Mouse (Mus musculus) limb, embryonic 11.5 days (tissue): ENCODE results near the gene Slc1a5. TPM values are rescaled to one million over a fixed set of nuclear protein-coding genes. Genes with fewer than 3 reads are reported as not detected.

Experiments used
- ATAC-seq: fragments of 200-750 bp; cut with Nextera tagmentation; 2 replicates; pipeline ENCODE4 v1.8.0; 2017; ENCODE audit warnings: low read depth; ENCODE audit not compliant: insufficient number of reproducible peaks, low FRiP score, low TSS enrichment
- DNase-seq: peaks from one replicate; pipeline ENCODE4 v3.0.0-alpha.2; 2015; ENCODE audit warnings: low spot score
- H3K27ac ChIP-seq: fragments of 300-500 bp; sonication (generic); replicated peaks from 2 replicates; pipeline ENCODE4 v1.5.1; 2014; ENCODE audit warnings: low read depth, mild to moderate bottlenecking, low read length
- H3K27me3 ChIP-seq: fragments of 300-500 bp; sonication (generic); 2 replicates; pipeline ENCODE4 v1.6.1; 2014; ENCODE audit warnings: mild to moderate bottlenecking, low read length, mixed read lengths; ENCODE audit not compliant: control insufficient read depth, insufficient read depth
- H3K36me3 ChIP-seq: fragments of 300-500 bp; sonication (generic); 2 replicates; pipeline ENCODE4 v1.6.1; 2014; ENCODE audit warnings: mild to moderate bottlenecking, low read length, moderate library complexity, mixed read lengths; ENCODE audit not compliant: control insufficient read depth, insufficient read depth
- H3K4me1 ChIP-seq: fragments of 300-500 bp; sonication (generic); 2 replicates; pipeline ENCODE4 v1.6.1; 2014; ENCODE audit warnings: low read length, mixed read lengths; ENCODE audit not compliant: control insufficient read depth, insufficient read depth
- H3K4me2 ChIP-seq: fragments of 300-500 bp; sonication (generic); 2 replicates; pipeline ENCODE4 v1.6.1; 2014; ENCODE audit warnings: low read depth, mild to moderate bottlenecking, moderate library complexity; ENCODE audit not compliant: severe bottlenecking
- H3K4me3 ChIP-seq: fragments of 300-500 bp; sonication (generic); 2 replicates; pipeline ENCODE4 v1.5.1; 2014; ENCODE audit warnings: low read depth, low read length
- H3K9ac ChIP-seq: fragments of 300-500 bp; sonication (generic); 2 replicates; pipeline ENCODE4 v1.6.1; 2014; ENCODE audit warnings: mild to moderate bottlenecking, low read length
- H3K9me3 ChIP-seq: fragments of 300-500 bp; sonication (generic); 2 replicates; pipeline ENCODE4 v1.6.1; 2016; ENCODE audit warnings: low read length; ENCODE audit not compliant: control insufficient read depth
- WGBS: fragments of 180-500 bp; shearing (Covaris S2); extraction: QIAGEN DNeasy Blood & Tissue Kit; methylation state at CpG from one replicate; pipeline ENCODE4 v1.1.7; 2014; 5-methylcytosine and 5-hydroxymethylcytosine counted together
- polyA plus RNA-seq: library from polyadenylated mRNA; unstranded; fragments of >200 nt; fragmentation: Nextera tagmentation; extraction: Ambion mirVana; gene quantifications from 2 replicates; pipeline ENCODE4 v1.2.1, GENCODE M21; 2014

Gene Slc1a5
- polyA plus RNA-seq, 1 experiment from 2014 or later, result 28.5 TPM

DNA sequence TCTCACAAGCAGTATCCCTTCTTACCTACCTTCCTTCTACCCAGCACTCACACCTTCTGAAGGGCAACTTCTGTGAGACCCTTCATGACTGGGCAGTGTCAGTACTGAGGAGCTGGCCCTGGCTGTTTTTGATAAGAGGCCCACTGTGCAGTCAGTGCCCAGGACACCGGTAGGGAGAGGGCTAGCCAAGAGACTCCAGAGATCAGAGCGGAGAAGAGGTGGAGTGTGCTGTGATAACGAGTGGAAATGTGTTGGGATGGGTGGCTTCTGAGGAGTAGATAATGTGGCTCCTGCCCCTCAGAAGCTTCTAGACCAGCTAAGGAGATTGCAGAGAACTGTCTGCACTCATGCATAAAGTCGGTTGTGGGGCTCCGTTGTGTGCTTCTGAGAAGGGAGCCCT lies 38.7 kb downstream of the Slc1a5 start:
- WGBS, result 87% methylated on average over 5 of the region's 5 CpGs
- Histone ChIP-seq H3K27me3 (no peaks in the 10 kb centered on the region), H3K4me1 (peaks cover 28% of the 10 kb centered on the region), H3K4me2 (no peak overlapping the region), H3K27ac (no peak overlapping the region), H3K9me3 (no peaks in the 10 kb centered on the region), H3K4me3 (no peak overlapping the region), H3K9ac (no peak overlapping the region), H3K36me3 (peaks cover 10% of the 10 kb centered on the region)
- ATAC-seq, result no peak
- DNase-seq, result no peak

DNA sequence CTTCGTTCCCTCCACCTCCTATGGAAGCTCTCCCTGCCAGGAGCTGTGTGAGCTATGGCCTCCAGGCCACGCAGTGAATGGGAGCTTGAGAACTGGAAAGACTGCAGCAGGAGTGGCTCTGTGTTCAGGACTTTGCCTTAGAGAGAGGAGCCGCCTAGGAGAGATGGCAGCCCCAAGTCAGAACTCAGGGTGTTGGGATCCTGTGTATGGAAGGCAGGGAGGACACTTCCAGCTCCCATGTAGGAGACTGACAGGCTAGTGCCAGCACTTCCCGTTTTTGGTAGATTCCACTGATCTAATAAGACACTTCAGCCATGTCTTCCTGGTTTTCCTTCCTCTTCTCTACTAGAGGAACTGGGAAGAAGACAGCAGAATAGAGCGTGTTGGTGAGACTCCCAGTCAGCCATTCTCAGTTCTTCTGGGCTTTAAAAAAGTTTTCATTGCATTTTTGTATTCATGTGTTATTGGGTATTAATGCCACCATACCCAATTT lies 39.2 kb downstream of the Slc1a5 start:
- DNase-seq, result no peak

DNA sequence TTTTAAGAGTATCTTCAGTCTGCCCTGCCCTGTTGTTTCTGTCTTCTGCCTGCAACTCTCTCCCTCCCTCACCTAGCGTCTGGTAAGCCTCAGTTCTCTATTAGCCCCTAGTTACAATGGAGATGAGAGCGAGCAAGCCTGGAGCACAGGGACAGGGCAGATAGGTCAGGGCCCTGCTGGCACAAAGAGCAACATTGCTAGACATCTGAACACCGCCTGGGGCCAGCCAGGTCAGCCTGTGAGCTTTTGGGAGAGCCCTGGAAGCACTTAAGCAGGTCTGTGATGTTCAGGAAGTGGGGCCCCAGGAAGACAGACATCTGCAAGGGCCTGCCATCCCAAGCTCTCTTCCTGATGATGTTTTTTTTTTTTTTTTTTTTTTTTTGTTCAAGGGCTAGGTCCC lies 40.0 kb downstream of the Slc1a5 start:
- no peak overlapping the region for H3K9ac ChIP-seq
- 9% methylated on average over 3 of the region's 3 CpGs for WGBS
- no peak overlapping the region for H3K27ac ChIP-seq
- H3K36me3 ChIP-seq, result peaks cover 17% of the 10 kb centered on the region
- H3K27me3 ChIP-seq, result no peaks in the 10 kb centered on the region
- H3K4me1 ChIP-seq, result peaks cover 21% of the 10 kb centered on the region
- H3K4me2 ChIP-seq, result no peak overlapping the region
- ATAC-seq, result no peak
- H3K4me3 ChIP-seq, result no peak overlapping the region
- no peak for DNase-seq
- no peaks in the 10 kb centered on the region for H3K9me3 ChIP-seq

More for the DNA sequence above, 39.2 kb downstream of the Slc1a5 start:
- WGBS, result 72% methylated on average over 5 of the region's 5 CpGs
- Histone ChIP-seq H3K27ac (no peak overlapping the region), H3K9me3 (no peaks in the 10 kb centered on the region), H3K9ac (no peak overlapping the region), H3K4me2 (no peak overlapping the region), H3K36me3 (peaks cover 10% of the 10 kb centered on the region), H3K4me3 (no peak overlapping the region), H3K27me3 (no peaks in the 10 kb centered on the region), H3K4me1 (peaks cover 25% of the 10 kb centered on the region)
- ATAC-seq, result no peak

DNA sequence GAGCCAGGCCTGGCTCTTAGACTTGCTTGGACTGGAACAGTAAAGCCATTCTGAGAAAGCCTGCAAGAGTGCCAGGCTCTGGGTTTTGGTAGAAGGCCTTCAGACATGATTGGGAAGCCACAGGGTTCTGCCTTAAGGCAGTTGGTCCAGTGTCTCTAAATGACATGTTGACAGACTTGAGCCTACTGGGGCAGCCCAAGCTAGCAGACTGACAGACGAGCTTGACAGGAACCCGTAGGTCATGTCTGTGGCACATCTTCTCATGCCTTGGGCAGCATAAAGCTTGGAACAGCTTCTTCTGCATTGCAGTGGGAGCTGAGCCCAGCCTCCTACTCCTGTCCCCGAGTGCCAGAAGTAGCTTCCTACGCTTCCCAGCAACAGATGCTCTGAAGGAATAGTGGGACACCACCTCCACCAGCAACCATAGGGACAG lies 40.5 kb downstream of the Slc1a5 start:
- Histone ChIP-seq H3K27me3 (no peaks in the 10 kb centered on the region), H3K4me2 (no peak overlapping the region), H3K27ac (no peak overlapping the region), H3K9me3 (no peaks in the 10 kb centered on the region), H3K4me3 (no peak overlapping the region), H3K36me3 (peaks cover 21% of the 10 kb centered on the region), H3K4me1 (peaks cover 21% of the 10 kb centered on the region), H3K9ac (no peak overlapping the region)
- ATAC-seq, result no peak
- DNase-seq, result no peak
- 72% methylated on average over 4 of the region's 4 CpGs for WGBS

DNA sequence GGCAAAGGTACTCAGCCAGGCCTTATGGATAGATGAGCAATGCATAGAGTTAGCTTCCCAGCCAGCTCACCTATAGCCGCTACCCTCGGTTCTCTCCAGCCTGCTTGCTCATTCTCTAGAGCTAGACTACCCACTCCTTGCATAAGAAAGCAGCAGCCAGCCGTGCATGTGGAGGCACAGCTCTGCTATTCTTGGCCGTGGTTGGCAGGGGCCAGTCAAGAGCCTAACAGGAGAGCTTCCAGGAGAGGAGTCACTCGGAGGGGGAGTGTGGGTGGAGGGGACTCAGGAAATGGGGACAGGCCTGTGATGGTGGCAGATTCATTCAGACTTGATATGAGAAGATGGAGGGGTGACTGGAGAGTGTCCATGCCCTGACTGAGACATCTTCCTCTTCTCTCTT lies 42.6 kb downstream of the Slc1a5 start:
- no peak overlapping the region for H3K9ac ChIP-seq
- H3K36me3 ChIP-seq, result peaks cover 24% of the 10 kb centered on the region

DNA sequence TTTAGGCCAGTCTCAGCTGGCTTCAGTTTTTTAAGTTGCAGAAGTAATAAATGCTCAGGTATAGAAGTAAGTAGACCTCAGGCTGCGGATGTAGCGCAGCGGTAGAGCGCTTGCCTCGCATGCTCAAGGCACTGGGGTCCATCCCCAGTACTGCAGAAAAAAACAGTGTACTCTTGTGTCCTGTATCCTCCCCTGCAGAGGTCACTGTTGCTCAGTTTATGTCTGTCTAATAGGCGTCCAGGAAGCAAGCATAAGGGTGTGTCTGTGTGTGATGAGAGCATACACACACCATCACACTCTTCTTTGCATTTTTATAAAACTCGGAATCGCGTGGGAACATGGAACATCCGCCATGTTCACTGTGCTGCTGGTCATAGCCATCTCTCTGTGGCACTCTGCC lies 44.6 kb downstream of the Slc1a5 start:
- H3K4me3 ChIP-seq, result no peak overlapping the region
- H3K9me3 ChIP-seq, result no peaks in the 10 kb centered on the region
- H3K4me1 ChIP-seq, result 0 out of 2 replicates have a peak, but pooled peaks cover 2% of the 10 kb centered on the region
- no peaks in the 10 kb centered on the region for H3K27me3 ChIP-seq
- ATAC-seq (no peak), DNase-seq (no peak)
- no peak overlapping the region for H3K9ac ChIP-seq
- 87% methylated on average over 10 of the region's 10 CpGs for WGBS
- H3K27ac ChIP-seq, result no peak overlapping the region
- no peak overlapping the region for H3K4me2 ChIP-seq
- peaks cover 38% of the 10 kb centered on the region for H3K36me3 ChIP-seq

More for the DNA sequence above, 42.6 kb downstream of the Slc1a5 start:
- Histone ChIP-seq H3K9me3 (no peaks in the 10 kb centered on the region), H3K27me3 (no peaks in the 10 kb centered on the region), H3K4me2 (no peak overlapping the region), H3K27ac (no peak overlapping the region), H3K4me1 (peaks cover 6% of the 10 kb centered on the region), H3K4me3 (no peak overlapping the region)
- DNase-seq (no peak), ATAC-seq (no peak)
- WGBS, result 77% methylated on average over 5 of the region's 5 CpGs

DNA sequence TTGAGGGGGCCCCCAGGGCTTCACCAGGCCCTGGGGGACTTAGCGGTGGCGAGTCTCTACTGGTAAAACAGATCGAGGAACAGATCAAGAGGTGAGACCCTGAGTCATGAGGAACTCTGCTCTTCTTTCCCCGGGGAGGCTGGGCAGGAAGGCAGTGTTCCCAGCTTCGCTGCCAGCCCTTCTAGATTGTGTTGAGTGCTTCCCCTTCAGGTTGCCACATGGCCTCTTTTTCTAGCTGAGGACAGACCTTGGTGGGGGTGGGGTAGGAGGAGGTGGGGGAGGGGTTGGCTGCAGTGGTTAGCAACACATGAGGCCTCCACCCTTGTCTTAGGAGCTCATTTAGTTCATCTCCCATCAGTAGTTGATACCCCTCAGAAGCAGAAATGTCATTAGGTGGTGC lies 45.4 kb downstream of the Slc1a5 start:
- Histone ChIP-seq H3K4me3 (no peak overlapping the region), H3K4me1 (0 out of 2 replicates have a peak, but pooled peaks cover 2% of the 10 kb centered on the region), H3K36me3 (peaks cover 45% of the 10 kb centered on the region), H3K27ac (no peak overlapping the region), H3K9ac (no peak overlapping the region), H3K9me3 (no peaks in the 10 kb centered on the region), H3K27me3 (no peaks in the 10 kb centered on the region), H3K4me2 (no peak overlapping the region)
- no peak for DNase-seq
- 85% methylated on average over 5 of the region's 5 CpGs for WGBS
- no peak for ATAC-seq

DNA sequence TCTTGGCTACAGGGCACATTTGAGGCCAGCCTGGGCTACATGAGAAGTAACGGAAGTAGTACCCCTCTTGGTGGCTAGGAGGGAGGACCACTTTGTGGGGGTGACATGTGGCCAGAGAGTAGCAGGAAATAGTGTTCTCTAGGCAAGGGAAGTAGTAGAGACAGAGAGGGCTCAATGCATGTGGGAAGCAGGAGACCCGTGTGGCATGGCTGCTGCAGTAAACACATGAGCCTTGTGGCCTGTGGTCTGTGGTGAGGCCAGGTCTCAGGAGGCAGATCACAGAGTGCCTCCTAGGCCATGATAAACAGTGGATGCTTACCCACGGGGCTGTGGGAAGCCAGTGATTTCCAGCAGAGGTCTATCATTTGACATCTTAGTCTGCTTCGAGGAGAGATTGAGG lies 46.1 kb downstream of the Slc1a5 start:
- no peak overlapping the region for H3K27ac ChIP-seq
- no peaks in the 10 kb centered on the region for H3K27me3 ChIP-seq
- no peaks in the 10 kb centered on the region for H3K9me3 ChIP-seq
- no peak overlapping the region for H3K9ac ChIP-seq
- peaks cover 52% of the 10 kb centered on the region for H3K36me3 ChIP-seq
- H3K4me2 ChIP-seq, result no peak overlapping the region
- H3K4me3 ChIP-seq, result no peak overlapping the region
- DNase-seq, result no peak
- no peak for ATAC-seq
- H3K4me1 ChIP-seq, result no peaks in the 10 kb centered on the region
- 90% methylated on average over 4 of the region's 4 CpGs for WGBS

DNA sequence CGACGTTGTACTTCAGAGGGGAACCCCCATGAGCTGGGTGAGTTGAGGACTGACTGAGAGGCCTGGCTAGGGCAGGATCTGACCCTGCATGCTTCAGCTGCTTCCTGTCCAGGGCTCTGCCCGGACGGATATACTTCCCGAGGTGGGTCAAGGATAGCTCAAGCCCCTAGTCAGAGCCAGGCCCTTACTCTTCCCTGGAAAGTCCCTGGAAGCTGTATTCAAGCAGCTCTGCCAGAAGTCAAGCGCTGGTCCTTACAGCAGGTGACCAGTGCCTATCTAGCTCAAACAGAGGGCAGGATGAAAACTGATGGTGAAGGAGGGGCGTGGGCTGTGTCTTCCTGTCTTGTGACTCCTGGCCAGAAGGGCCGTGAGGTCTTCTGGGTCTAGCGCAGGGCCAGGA lies 49.3 kb downstream of the Slc1a5 start:
- DNase-seq, result no peak
- Histone ChIP-seq H3K9me3 (no peaks in the 10 kb centered on the region), H3K4me3 (no peak overlapping the region), H3K27me3 (no peaks in the 10 kb centered on the region), H3K9ac (no peak overlapping the region), H3K4me2 (no peak overlapping the region), H3K27ac (no peak overlapping the region), H3K4me1 (no peaks in the 10 kb centered on the region), H3K36me3 (peaks cover 55% of the 10 kb centered on the region)
- WGBS, result 85% methylated on average over 9 of the region's 9 CpGs
- no peak for ATAC-seq
